Mouse (Mus musculus) spleen, adult 12 weeks (tissue): ENCODE data around the gene Pde10a.

Experiments used
- DNase-seq: peaks from one replicate; pipeline ENCODE4 v3.0.0; 2022; ENCODE audit warnings: low spot score

Pde10a gene

DNA sequence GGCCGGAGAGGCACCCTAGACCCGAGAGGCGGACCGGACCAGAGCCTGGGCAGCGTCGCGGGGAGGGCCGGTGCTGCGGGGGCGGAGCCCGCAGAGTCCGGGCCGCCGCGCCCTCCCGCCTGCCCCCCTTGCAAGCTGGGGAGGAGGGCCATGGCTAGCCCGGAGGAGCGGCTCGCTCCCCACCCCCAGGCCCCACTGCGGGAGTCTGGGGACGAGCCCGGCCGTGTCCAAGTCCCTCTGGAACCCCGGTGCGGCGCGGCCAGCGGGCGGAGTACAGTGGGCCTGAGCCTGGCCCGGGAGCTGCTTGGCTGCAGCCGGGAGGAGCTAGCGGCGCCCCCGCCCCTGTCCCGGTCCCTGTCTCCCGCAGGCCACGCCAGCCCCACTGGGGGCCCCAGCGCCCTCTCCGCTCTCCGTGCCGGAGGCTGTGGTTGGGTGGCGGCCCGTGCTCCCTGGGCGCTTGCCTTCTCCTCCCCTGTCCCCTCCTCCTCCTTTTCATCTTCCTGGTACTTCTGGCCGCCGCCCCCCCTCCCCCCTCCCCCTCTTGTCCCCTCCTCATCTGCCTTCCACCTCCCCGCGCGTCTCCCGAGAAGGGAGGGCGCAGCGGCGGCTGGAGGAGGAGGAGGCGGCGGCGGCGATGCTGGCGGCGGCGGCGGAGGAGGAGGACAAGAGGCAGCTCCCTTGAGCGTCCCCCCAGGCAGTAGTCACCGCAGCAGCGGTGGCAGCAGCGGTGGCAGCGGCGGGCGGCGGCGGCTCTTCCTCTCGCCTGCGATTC is 276.1 kb downstream of the Pde10a start:
- DNase-seq, result no peak

DNA sequence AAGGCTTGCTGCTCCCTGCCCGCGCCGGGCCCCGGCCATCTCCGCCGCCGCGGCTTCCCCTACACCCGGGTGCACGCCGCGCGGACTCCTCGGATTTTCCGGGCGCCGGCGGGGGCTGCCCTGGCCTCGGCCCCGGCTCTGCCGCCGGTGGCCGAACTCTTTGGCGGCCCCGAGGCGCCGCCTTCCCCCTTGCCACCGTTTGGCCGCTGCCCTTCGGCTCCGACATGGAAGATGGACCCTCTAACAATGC is 276.6 kb downstream of the Pde10a start:
- no peak for DNase-seq

DNA sequence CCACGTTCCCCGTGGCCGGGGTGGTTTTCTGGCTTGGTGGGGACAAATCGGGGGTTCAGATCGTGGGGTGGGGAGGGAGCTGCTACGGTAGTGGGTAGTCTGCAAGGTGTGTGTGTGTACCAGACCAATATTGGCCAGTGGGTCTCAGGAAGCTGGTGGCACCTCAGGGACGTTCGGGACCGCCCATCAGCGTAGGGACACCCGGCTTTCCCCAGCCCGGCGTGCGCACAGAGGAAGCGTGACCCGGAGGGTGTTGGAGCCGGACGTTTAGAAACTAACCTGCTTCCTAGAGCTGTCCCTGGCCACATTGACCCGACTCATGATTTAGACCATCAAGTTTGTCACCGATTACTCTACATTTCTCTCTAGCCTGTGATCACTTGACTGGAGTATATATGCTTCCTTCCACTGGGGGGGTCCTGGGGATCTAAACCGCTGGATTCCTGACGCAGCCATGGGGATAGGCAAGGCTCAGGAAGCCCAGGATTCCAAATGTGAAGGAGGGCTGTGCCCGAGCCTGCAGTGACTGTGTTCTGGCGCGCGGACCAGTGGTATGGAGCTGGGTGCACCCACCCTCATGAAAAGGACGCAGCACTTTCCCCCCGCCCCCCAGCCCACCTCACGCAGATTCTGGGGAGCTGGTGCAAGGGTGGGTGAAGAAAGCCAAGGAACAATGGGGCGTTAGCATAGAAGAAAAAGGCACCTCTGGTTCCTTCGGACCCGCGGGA is 277.2 kb downstream of the Pde10a start:
- DNase-seq, result no peak

DNA sequence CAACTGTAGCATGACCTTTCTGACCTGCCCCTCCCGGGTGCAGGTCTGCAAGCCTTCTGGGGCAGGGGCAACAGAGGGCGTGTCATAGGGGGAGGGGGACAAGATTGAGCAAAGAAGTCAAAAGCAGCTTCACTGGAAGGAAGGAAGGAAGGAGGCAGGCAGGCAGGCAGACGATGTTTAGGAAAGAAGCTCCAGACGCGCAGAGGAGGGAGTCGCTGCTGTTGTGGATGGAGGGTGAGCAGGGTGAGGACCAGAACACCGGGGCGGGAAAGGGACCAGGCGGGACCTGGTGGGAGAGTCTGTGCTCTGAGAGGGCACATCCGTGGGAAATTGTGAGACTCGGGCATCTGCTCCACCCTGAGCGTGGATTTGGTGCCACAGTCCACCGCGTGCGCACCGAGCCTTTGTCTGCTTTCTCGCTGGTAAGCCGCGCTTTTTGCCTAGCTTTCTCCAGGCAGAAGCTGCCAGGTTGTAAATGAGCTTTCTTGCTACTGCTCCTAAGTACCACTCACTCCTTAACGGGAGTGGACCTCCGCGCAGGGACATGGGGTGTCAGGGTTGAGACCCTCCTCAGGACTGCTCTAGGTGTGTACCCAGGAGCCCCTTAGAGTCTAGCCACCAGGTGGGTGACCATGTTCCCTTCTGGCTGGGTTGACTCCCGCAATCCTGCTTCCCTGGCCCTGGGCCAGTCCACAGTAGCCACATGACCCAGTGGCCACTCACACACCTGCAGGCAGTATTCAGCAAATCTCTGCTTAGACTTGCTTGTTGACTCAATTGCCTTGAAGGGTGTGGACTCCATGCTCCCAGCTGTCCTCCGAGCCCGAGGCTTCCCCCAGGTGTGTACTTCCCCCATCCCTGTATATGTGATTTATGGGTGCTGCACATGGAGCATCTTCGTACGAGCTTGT is 278.0 kb downstream of the Pde10a start:
- DNase-seq, result no peak

DNA sequence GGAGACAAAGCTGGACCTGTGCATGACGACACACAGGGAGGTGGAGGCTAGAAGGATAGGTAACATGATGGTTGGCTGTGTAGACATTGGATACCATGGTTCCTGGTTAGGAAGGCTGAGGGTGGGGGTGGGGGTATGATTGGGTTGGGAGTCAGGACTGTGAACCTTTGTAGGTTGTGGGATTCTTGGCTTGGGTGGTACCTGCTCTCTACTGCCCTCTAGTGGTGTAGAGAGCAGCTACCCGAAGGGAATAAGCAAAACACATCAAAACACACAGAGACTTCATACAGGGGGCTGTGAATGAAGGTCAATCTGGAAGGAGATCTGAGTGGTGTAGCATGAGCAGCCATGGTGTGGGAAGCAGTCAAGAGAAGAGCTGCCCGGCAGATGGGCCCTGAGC is 282.2 kb downstream of the Pde10a start:
- no peak for DNase-seq

DNA sequence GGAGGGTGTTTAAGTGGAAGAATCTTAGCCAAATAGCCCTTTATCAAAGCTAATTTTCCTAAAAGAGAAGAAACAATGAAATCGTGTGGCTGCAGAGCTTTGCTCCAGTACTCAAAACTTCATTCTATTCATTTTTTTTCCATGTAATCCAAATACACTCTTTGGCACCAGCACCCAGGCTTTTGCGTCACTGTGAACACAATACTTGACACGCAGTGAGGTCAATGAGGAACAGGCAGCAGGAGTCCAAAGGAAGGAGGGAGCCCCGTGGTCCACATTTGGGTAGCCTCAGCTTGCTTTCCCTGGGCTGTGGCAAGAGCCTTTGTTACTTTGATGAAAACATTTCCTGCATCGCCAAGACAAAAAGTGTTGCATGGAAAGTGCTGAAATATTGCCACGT is 284.6 kb downstream of the Pde10a start:
- no peak for DNase-seq

DNA sequence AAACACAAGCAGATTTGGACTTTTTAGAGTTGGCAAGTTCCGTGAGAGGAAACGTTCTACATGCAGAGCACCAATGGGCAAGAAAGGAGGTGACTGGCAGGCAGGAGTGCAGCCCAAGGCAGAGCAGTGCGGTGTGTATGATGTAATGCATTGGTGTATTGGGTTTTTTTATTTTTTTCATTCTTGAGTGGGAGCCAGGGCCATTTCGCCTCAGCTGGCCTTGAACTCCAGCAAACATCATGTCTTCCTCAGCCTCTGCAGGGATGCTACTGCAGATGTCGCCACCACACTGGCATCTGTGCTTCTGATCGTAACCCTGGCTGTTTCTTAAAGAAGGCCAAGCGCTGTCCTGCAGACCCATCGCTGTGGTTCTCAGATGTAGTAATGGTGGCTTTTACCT is 285.0 kb downstream of the Pde10a start:
- DNase-seq, result no peak

DNA sequence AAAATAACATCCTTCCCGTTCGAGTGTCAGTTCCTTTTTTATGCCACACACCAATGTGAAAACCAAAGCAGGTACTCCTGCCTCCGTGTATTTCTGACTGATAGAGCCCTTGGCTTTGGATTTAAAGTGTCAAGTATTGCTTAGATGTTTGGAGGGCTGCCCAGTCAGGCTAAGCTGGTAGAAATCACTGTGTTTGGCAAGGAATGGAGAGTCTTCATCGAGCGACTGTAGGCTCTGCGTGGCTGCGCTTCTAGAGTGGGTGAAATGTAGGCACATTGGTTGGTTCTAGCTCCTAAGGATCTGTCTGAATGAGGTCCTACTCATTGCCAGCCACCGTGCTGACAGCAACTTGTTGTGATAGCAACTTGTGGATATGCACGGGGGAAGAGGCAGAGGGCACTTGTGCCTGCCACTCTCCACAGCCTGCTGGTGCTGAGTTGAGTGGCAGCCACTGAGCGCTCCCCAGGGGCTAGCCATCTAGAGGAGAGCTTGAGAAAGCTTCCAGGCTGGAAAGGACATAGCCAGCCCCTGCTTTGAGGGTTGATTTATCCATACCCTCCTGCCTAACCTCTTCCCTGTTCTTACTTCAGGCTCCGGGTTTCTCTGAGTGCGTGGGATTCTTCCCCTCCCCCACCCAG is 287.2 kb downstream of the Pde10a start:
- DNase-seq, result no peak

DNA sequence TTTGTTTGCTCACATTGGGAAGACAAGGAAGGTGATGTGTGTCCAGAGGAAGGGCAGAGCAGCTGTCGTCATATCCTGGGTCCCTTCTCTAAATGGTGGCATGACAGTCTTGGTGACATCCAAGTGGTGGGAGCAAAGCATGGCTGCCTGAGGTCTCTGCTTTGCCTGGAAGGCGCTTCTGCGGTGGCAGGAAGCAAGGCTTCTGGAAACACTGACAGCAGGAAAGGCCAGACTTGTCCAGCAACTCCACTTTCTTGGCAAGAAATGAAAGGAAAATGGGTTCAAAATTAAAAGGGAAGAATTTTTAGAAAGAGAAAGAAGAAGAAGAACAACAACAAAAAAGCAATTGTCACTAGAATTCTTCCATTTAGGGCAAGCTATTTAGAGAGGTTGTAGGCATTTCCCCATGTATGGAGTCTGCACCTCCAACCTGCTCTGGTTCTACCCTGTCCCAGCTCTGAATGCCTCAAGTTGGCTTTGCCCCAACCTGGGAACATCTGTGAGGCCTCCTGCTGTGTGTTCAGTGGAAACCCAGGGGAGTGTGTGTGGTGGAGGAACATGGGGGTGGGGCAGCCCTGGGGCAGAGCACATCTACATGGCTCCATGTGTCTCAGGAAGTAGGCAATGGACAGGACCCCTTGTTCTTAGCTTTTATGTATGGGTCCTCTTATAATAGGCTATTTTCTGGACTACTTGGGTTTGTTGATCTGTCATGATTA is 288.8 kb downstream of the Pde10a start:
- no peak for DNase-seq

DNA sequence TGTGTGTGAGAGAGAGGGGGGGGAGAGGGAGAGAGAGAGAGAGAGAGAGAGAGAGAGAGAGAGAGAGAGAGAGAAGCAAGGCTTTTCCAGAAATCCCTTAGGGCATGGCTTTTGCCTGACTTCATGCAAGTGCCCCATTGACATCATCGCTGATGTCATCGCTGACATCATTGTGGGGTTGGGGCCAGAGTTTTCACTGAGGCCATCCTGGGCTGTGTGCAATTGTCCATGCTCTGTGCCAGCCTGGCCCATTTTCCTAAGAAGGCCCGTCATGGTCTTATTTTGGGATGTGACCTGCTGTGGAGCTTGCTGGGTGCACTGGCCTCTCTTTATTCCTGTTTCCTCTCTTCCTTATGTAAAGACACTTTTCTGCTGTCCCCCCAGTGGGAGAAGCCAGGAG is 290.2 kb downstream of the Pde10a start:
- no peak for DNase-seq

DNA sequence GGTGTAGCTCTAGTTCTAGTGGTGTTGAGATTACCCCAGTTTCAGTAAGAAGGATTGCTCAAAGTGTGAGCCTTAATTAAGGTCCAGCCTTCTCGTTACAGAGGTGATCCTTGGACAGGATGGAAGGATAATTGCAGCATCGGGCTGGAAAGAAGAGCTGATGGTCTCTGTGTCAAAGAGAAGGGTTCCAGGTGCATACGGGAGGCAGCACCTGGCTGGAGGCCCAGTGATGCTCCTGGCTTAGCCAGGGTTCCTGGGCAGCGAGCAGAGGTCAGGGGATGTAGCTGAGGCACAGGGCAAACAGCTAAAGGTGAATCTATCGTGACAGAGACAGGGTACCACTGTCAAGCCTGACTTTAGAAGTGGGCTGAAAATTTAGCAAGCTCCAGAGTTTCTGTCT is 290.7 kb downstream of the Pde10a start:
- DNase-seq, result no peak

DNA sequence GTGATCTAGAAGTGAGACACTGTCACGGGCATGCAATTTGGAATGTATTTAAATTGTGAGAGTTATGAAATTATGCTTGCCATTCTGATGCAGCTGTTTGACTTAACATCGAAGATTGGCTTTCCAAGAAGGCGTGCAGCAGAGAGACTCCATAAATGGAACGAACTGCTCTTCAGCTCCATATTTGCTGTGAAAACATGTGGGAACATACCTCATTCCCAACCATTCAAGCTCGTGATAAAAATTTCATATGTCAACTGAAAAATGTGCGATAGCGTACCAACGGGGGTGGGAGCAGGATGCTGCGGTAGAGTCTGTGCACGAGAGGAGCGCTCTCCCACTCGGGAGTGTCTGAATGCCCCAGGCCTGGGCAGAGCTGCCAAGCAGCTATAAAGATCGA is 293.5 kb downstream of the Pde10a start:
- DNase-seq, result no peak

DNA sequence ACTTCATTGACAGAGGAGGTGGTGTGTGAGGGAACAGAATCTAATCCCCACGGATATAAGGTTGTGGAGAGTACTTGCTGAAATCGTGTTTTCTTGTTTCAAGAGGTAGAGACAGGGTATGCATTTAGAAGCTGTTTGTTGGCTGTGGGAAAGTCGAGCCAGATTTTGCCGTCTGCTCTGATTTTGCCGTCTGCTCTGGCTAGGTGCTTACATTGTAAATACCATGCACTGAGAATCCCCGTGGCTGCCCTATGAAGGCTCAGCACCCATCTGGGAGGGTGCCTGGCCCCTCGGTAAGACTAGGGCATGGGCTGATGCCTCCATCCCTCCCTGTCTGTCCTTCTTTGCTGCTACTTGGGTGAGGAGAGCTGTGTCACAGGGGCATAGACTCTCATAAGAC is 298.4 kb downstream of the Pde10a start:
- no peak for DNase-seq

DNA sequence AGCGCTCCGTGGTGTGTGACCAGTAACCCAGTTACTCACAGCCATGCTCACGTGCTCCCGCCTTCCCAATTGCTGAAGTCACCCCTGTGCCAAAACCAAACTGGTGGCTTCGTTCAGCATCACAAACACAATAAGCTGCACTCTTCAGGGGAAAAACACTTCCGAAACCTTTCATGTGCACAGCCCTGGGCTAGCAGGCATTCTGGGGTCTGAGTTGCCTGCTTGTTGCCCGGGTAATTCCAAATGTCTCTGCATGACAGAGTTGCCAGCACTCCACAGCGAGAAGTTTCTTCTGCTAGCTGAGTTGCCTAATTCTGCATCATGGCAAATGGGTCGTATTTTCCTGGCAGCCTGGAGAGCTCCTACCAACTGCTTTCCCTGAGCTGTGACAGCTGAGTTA is 302.0 kb downstream of the Pde10a start:
- DNase-seq, result no peak

DNA sequence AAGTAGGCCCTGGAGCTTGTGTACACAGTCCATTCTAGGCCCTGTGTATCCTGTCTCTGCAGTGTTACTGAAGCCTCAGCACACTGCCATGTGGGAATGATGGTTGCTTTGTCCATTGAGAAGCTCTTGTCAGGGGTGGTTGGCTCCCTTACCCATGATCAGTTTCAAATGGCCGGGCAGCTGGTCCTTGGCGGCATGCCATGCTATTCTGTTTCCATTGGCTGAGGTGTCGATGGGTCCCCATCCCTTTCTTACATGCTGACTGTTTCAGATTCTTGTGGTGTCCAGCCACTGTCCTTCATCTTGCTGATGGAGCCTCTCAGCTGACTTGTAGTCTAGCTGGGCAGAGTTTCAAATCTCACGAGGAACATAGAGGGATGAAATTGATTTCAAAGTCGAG is 305.8 kb downstream of the Pde10a start:
- DNase-seq, result no peak

DNA sequence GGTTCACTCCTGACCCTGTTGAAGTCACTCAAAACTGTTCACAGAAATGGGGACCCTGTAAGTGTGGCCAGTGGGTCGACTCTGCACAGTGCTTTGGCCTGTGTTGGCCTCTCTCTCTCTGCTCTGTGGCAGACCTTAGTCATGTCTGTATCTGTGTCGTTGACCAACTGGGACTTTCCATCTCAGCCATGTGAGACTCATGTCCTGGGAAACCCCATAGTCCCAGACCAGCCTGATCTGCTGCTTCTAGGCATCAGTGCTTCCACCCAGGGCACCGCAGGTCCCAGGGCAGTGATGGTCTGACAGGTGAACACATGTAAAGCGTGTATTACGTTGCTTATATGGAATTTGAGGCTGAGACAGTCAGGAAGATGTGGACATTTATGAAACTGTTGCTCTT is 311.1 kb downstream of the Pde10a start:
- no peak for DNase-seq

DNA sequence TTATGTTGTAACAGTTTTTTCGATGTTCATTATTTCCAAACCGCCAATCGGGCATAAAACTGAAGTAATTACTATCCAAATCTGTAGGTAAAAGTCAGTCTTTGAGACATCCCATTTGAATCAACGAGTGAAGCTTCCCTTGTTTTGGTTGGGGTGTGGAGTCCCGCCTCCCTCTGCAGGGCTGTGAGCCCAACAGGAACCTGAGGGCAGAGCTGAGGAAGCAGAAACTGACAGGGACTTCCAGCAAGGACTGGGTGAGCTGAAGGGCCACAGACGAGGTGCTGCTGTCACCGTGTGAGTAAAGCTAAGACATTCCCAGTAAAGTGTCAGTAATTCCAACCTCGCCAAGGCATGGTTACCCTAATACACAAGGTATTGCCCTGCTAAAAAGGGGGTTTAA is 313.1 kb downstream of the Pde10a start:
- DNase-seq, result no peak

DNA sequence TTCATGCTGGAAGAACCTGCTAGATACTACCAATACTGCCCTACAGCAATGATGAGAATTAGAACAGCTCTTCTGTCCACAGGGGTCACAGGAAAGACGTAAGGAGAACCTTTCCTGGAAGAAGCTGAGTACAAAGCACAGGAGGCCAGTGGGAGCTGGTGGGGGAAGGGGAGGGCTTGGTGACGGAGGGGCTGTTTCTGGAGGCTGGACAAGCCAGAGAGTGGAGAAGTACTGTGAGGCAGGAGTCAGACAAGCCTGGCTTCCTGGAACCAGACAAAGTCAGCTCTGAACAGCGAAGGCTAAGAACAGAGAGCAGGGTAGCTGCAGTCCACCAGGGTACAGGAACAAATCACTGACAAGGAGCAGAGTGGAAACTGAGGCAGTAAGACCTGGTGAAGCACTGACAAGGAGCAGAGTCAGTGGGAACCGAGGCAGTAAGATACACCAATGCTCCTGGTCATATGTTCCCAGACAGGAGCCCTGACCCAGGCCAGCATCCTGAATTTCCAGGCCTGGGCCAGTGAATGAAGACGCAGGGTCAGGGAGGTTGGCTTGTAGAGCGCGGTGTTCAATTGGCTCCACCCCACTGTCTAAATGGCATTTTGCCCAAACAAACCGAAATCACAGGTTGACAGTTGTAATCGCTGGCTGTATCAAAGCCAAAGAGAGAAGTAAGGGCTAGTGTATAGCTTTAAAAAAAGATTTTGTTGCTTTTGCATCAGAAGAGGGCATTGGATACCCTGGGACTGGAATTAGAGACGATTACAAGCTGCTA is 314.3 kb downstream of the Pde10a start:
- no peak for DNase-seq

DNA sequence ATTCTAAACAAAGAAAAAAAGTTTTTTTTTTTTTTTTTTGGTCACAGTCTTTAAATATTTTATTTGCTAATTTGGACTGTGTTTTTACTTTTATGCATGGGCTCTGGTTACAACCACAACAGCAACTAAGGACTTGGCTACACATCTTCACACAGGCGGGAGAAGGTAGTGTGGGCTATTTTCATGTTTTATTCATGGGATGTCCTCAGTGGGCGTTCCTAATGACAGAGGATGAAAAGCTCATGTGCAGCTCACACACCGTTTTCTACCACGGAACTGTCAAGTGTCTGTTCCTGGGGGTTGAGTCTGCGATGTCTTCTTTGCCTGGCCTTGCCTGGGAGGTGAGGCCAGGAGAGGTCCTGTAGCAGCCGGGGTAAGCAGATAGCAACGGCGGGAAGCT is 315.9 kb downstream of the Pde10a start:
- DNase-seq, result no peak

DNA sequence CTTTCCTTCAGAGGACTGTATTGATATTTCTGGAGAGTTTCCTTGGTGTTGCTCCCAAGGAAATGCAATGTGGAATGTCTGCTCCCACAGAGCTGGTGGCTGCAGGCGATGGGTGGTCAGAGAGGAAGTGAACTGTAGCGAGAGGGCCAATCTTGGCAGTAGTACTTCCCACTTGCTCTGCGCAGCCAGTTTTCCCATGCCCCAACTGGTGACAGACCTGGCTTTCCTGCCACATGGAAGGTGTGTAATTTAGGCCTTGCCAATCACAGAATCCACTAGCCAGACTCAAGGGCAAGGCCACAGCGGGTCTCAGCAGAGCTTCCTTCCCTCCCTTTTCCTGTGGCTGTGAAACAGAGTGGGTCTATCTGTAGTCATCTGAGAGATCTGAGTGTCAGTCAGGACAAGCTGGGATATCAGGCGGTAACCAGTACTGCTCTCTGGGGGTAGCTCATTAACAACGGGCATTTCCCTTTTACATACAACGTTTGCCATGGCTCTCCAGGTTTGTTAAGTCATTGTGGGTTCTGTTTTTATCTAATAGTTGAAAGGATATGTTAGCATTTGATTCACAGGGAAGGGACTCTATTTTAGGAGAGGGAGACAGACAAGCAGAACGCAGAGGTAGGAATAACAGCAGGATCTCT is 316.8 kb downstream of the Pde10a start:
- DNase-seq, result no peak

DNA sequence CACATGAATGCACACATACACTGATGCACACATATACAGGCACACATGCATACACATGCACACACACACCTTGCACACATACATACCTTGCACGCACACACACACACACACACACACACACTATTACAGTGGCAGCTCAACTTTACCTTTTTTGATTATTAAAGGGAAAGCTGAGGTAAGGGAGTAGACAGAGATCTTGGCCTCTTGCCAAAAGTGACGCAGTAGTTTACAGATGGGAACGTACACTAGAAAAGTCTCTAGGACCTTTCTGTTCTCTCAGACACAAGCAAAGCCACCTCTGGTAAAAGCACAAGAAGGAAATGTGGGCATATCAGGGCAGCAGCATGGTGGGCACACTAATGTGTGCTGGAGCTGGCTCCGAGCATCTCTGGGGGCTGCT is 317.5 kb downstream of the Pde10a start:
- no peak for DNase-seq
